ENCODE assay signal across 26 mouse cellular contexts in the genomic region with DNA sequence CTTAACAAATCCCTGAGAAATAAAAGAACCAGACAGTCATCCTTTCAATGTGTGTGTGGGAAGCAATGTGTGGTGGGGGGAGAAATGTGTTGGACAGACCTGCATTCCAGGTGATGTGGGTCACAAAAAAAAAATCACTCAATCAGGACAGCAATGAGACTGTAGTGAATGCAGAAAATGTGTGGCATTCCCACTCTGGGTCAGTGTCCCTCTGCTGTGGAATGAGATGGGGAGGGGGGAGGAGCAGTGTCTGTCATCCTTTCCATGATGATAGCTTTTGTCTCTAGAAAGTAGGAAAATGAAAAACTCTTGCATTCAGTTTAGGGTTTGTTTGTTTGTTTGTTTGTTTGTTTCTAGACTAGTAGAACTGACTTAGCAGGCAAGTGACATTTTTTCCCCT.
"Had no signal": no experiment of that assay in that cellular context is flagged by ENCODE, and none has a peak within 500 bp of the region (broad histone marks: within the 10 kb centered on the region; RNA-seq: fewer than 3 reads in every experiment).

No protein-coding gene starts in this region.

- H3K27ac ChIP-seq: heart, adult 2 months; heart, embryonic 13.5 days; heart, embryonic 15.5 days; hindbrain, embryonic 13.5 days; hindbrain, embryonic 15.5 days; hindbrain, postnatal 0 days; kidney, embryonic 15.5 days; kidney, postnatal 0 days; limb, embryonic 13.5 days; limb, embryonic 15.5 days; liver, embryonic 12.5 days had no signal

- DNase-seq: gastrocnemius, postnatal 14 days; gastrocnemius, postnatal 36 days; heart, adult 11 months; heart, adult 2 months; heart, postnatal 14 days; heart, postnatal 36 days; kidney, adult 11 months; kidney, adult 2 months; kidney, adult 9 months; kidney, postnatal 14 days; kidney, postnatal 36 days; layer of hippocampus, adult 9-11 months; layer of hippocampus, postnatal 36 days; left cerebral cortex, postnatal 4 days had no signal

- H3K9ac ChIP-seq: heart, embryonic 13.5 days; heart, embryonic 15.5 days; hindbrain, embryonic 13.5 days; hindbrain, embryonic 15.5 days; kidney, embryonic 15.5 days; limb, embryonic 13.5 days; limb, embryonic 15.5 days; liver, embryonic 12.5 days had no signal

- H3K4me1 ChIP-seq: heart, embryonic 15.5 days; limb, embryonic 15.5 days; liver, embryonic 12.5 days had no signal

- H3K9me3 ChIP-seq: heart, embryonic 13.5 days; heart, embryonic 15.5 days; hindbrain, embryonic 13.5 days; hindbrain, embryonic 15.5 days; kidney, embryonic 15.5 days; limb, embryonic 13.5 days; limb, embryonic 15.5 days; liver, embryonic 12.5 days had no signal

- H3K27me3 ChIP-seq: heart, embryonic 13.5 days; heart, embryonic 15.5 days; hindbrain, embryonic 13.5 days; hindbrain, embryonic 15.5 days; kidney, embryonic 15.5 days; limb, embryonic 15.5 days; liver, embryonic 12.5 days had no signal

- H3K4me2 ChIP-seq: heart, embryonic 11.5 days; heart, embryonic 13.5 days; heart, embryonic 15.5 days; hindbrain, embryonic 13.5 days; hindbrain, embryonic 15.5 days; kidney, embryonic 15.5 days; limb, embryonic 13.5 days; limb, embryonic 15.5 days; liver, embryonic 12.5 days had no signal

- H3K4me3 ChIP-seq: heart, adult 2 months; heart, embryonic 13.5 days; heart, embryonic 15.5 days; hindbrain, embryonic 13.5 days; hindbrain, embryonic 15.5 days; kidney, embryonic 15.5 days; limb, embryonic 13.5 days; limb, embryonic 15.5 days; liver, embryonic 12.5 days had no signal

- ATAC-seq: hindbrain, postnatal 0 days; intestine, embryonic 16.5 days; liver, embryonic 12.5 days had no signal

- H3K36me3 ChIP-seq: heart, embryonic 13.5 days; heart, embryonic 15.5 days; hindbrain, embryonic 13.5 days; hindbrain, embryonic 15.5 days; kidney, embryonic 15.5 days; limb, embryonic 13.5 days; limb, embryonic 15.5 days; liver, embryonic 12.5 days had no signal
